Mouse (Mus musculus) stomach, embryonic 16.5 days (tissue): ENCODE data around the gene Cpsf6. TPM values are rescaled to one million over a fixed set of nuclear protein-coding genes. Genes with fewer than 3 reads are reported as not detected.

Experiments
- ATAC-seq: fragments of 200-750 bp; cut with Nextera tagmentation; 2 replicates; pipeline ENCODE4 v1.8.0; 2017; ENCODE audit warnings: moderate number of reproducible peaks, moderate TSS enrichment; ENCODE audit not compliant: insufficient read depth, low FRiP score
- H3K27ac ChIP-seq: fragments of 300-500 bp; sonication (generic); 2 replicates; pipeline ENCODE4 v1.5.1; 2014; ENCODE audit warnings: low read length
- H3K27me3 ChIP-seq: fragments of 300-500 bp; sonication (generic); 2 replicates; pipeline ENCODE4 v1.6.1; 2014; ENCODE audit warnings: low read length, control low read depth, mixed read lengths; ENCODE audit not compliant: control insufficient read depth, insufficient read depth
- H3K36me3 ChIP-seq: fragments of 300-500 bp; sonication (generic); 2 replicates; pipeline ENCODE4 v1.6.1; 2014; ENCODE audit warnings: low read length; ENCODE audit not compliant: control insufficient read depth, insufficient read depth
- H3K4me1 ChIP-seq: fragments of 300-500 bp; sonication (generic); 2 replicates; pipeline ENCODE4 v1.6.1; 2014; ENCODE audit warnings: low read length, control low read depth, mixed read lengths; ENCODE audit not compliant: control insufficient read depth, insufficient read depth
- H3K4me2 ChIP-seq: fragments of 300-500 bp; sonication (generic); 2 replicates; pipeline ENCODE4 v1.6.1; 2014; ENCODE audit warnings: low read depth, low read length, mixed read lengths
- H3K4me3 ChIP-seq: fragments of 300-500 bp; sonication (generic); replicated peaks from 2 replicates; pipeline ENCODE4 v1.5.1; 2014; ENCODE audit warnings: mild to moderate bottlenecking, low read length
- H3K9ac ChIP-seq: fragments of 300-500 bp; sonication (generic); 2 replicates; pipeline ENCODE4 v1.6.1; 2014; ENCODE audit warnings: low read length
- H3K9me3 ChIP-seq: fragments of 300-500 bp; sonication (generic); replicated peaks from 2 replicates; pipeline ENCODE4 v1.6.1; 2016; ENCODE audit warnings: low read length, control low read depth; ENCODE audit not compliant: control insufficient read depth
- WGBS: fragments of 180-500 bp; shearing (Covaris S2); extraction: QIAGEN DNeasy Blood & Tissue Kit; methylation state at CpG from one replicate; pipeline ENCODE4 v1.1.7; 2014; 5-methylcytosine and 5-hydroxymethylcytosine counted together
- polyA plus RNA-seq: library from polyadenylated mRNA; unstranded; fragments of >200 nt; fragmentation: Nextera tagmentation; extraction: Ambion mirVana; gene quantifications from 2 replicates; pipeline ENCODE4 v1.2.1, GENCODE M21; 2015

Gene Cpsf6
- polyA plus RNA-seq, 1 experiment from 2014 or later = 121 TPM

- H3K4me1 ChIP-seq = 0 out of 2 replicates have a peak, but pooled peaks cover 2% of the 10 kb centered on the region
- no peak for ATAC-seq
- H3K27ac ChIP-seq = no peak overlapping the region
- H3K9ac ChIP-seq = no peak overlapping the region
- no peak overlapping the region for H3K4me2 ChIP-seq
- 95% methylated on average over 6 of the region's 6 CpGs for WGBS
- no peaks in the 10 kb centered on the region for H3K9me3 ChIP-seq
- H3K36me3 ChIP-seq = no peaks in the 10 kb centered on the region
- H3K4me3 ChIP-seq = no peak overlapping the region
- no peaks in the 10 kb centered on the region for H3K27me3 ChIP-seq
Measured at GRCm38 (mm10) chr10:117415364-117416057, 35.7 kb upstream of the Cpsf6 start.

GRCm38 (mm10) chr10:117414726-117415125, 34.9 kb upstream of the Cpsf6 start:
- Histone ChIP-seq H3K27ac (no peak overlapping the region), H3K27me3 (no peaks in the 10 kb centered on the region), H3K4me3 (no peak overlapping the region), H3K9me3 (no peaks in the 10 kb centered on the region), H3K4me1 (0 out of 2 replicates have a peak, but pooled peaks cover 2% of the 10 kb centered on the region), H3K4me2 (no peak overlapping the region), H3K36me3 (no peaks in the 10 kb centered on the region), H3K9ac (no peak overlapping the region)
- ATAC-seq = no peak
- WGBS = 52% methylated on average over 1 of the region's 1 CpGs

GRCm38 (mm10) chr10:117413562-117414527, 34.0 kb upstream of the Cpsf6 start:
- no peak overlapping the region for H3K4me3 ChIP-seq
- H3K9ac ChIP-seq = no peak overlapping the region
- 0 out of 2 replicates have a peak, but pooled peaks cover 2% of the 10 kb centered on the region for H3K4me1 ChIP-seq
- H3K27me3 ChIP-seq = no peaks in the 10 kb centered on the region
- no peaks in the 10 kb centered on the region for H3K36me3 ChIP-seq
- no peak overlapping the region for H3K4me2 ChIP-seq
- WGBS = 58% methylated on average over 13 of the region's 13 CpGs
- no peak overlapping the region for H3K27ac ChIP-seq
- no peaks in the 10 kb centered on the region for H3K9me3 ChIP-seq
- no peak for ATAC-seq

- Histone ChIP-seq H3K4me1 (no peaks in the 10 kb centered on the region), H3K27me3 (no peaks in the 10 kb centered on the region), H3K9ac (no peak overlapping the region), H3K4me2 (no peak overlapping the region), H3K9me3 (no peaks in the 10 kb centered on the region), H3K36me3 (no peaks in the 10 kb centered on the region), H3K4me3 (no peak overlapping the region), H3K27ac (no peak overlapping the region)
- WGBS = 74% methylated on average over 7 of the region's 7 CpGs
- no peak for ATAC-seq
Measured at GRCm38 (mm10) chr10:117412474-117413057, 32.8 kb upstream of the Cpsf6 start.

GRCm38 (mm10) chr10:117411716-117412473, 32.1 kb upstream of the Cpsf6 start:
- Histone ChIP-seq H3K9ac (no peak overlapping the region), H3K4me2 (no peak overlapping the region), H3K36me3 (no peaks in the 10 kb centered on the region), H3K27ac (no peak overlapping the region), H3K4me1 (no peaks in the 10 kb centered on the region), H3K27me3 (no peaks in the 10 kb centered on the region), H3K4me3 (no peak overlapping the region), H3K9me3 (no peaks in the 10 kb centered on the region)
- ATAC-seq = no peak
- WGBS = 24% methylated on average over 16 of the region's 16 CpGs

GRCm38 (mm10) chr10:117411131-117411530, 31.3 kb upstream of the Cpsf6 start:
- no peaks in the 10 kb centered on the region for H3K4me1 ChIP-seq
- no peaks in the 10 kb centered on the region for H3K27me3 ChIP-seq
- H3K9ac ChIP-seq = no peak overlapping the region
- WGBS = 64% methylated on average over 6 of the region's 6 CpGs
- H3K36me3 ChIP-seq = no peaks in the 10 kb centered on the region
- no peak overlapping the region for H3K4me2 ChIP-seq
- no peak overlapping the region for H3K27ac ChIP-seq
- H3K9me3 ChIP-seq = no peaks in the 10 kb centered on the region
- no peak overlapping the region for H3K4me3 ChIP-seq
- no peak for ATAC-seq

GRCm38 (mm10) chr10:117410481-117411048, 30.8 kb upstream of the Cpsf6 start:
- Histone ChIP-seq H3K36me3 (no peaks in the 10 kb centered on the region), H3K9ac (no peak overlapping the region), H3K4me2 (no peak overlapping the region), H3K9me3 (no peaks in the 10 kb centered on the region), H3K27ac (no peak overlapping the region), H3K4me1 (no peaks in the 10 kb centered on the region), H3K4me3 (no peak overlapping the region), H3K27me3 (no peaks in the 10 kb centered on the region)
- ATAC-seq = no peak
- 82% methylated on average over 6 of the region's 6 CpGs for WGBS
